Mouse (Mus musculus) urinary bladder, postnatal 36 days (tissue): ENCODE measurements around the gene Gm14698.
"Not testable (repeated sequence)": the region's sequence is repeated elsewhere in the genome, so short reads cannot be mapped to it uniquely, and the experiment has no call there.

Experiments used
- DNase-seq, 2 experiments: peaks; one replicate each; pipeline ENCODE4 v3.0.0; 2022; ENCODE audit warnings: low spot score in 2 of 2, mixed read lengths in 1 of 2

Gm14698 gene

DNA sequence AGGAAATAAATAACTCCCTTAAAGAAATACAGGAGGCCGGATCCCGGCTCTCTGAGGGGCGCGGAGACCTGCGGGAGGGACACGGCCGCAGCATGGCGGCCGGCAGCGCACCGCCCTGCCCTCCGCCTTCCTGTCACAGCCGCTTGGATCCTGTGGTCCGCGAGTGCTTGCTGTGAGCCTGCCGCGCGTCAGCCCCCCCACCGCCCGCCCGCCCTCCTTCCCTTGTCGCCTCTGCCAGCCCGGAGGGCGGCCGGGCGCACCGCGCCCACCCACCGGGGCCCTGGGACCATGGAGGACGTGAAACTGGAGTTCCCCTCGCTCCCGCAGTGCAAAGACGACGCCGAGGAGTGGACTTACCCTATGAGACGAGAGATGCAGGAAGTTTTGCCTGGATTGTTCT lies at the start of gene Gm14698:
TSS of gene Gm14698 (plus strand) at position 35 of the 400 bp plus-strand sequence.
- DNase-seq: not testable (repeated sequence)

DNA sequence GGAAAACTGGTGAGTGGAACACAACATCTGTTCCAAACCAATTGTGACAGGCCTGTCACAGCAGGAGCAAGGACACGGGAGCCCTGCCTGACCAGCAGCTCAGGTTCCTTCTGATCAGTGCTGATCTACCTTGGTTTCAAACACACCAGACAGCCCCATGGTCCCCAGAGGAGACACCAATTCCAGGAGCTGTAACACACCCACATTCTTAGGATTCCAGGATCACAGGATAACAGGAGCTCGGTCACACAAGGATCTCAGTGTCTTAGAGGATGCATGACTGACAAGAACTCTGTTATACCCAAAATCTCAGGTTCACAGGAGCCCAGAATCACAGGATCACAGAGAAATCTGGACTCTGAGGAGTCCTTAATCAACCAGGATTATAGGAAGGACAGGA lies 444 bp upstream of the Gm14698 start:
- not testable (repeated sequence) for DNase-seq

DNA sequence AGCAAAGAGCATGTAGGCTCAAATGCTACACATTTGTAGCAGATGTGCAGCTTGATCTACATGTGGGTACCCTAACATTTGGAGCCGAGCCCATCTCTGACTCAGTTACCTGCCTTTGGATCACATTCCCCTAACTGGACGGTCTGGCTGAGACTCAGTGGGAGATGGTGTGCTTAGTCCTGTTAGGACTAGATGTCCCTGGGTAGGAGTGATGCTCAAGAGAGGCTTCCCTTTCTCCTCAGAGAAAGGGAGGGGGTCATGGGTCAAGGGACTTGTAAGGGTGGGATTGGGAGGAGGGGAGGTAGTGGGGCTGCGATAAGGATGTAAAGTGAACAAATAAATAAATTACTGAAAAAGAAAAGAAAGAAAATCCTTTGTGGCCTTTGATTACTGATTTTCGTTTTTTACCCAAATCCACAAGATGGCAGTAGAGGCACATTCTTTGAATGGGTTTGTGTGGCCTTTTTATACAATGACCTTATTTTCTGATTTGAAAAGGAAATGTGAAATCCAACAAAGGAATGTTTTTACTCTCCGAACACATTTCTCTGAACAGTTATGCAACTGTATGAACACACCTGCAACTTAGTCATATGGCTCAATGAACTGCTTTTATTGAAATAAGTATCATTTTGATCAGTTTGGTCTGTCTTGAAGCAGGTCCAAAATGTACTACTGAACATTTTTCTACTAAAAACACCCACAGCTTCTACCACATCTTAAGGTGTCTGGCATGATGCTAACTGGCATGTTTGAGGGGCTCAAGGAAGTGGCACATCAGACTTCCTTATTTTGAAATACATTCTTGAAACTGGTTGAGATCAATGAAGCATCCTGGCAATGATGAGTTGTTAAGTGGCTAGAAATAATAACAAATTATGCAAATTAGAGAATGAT lies 18.9 kb downstream of the Gm14698 start:
- DNase-seq: no peak

DNA sequence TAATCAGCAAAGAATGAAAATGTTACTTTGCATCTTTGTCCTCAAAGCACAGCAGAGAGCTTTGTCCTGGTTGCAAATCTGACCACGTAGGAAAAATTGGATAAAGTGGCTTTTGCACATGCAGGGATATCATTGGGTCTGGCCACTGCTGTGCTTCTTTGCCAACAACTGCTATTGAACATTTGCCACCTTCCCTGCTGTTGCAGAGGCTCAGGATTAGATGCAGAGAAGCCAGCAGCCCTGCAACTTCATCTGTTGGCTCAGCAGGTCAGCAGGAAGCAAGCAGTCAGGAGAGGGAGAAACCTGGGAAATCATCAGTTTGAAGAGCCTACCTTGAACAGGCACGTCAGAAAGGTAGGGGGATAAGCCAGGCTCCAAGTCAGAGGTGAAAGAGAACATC lies 44.3 kb downstream of the Gm14698 start:
- no peak for DNase-seq
